Mouse (Mus musculus) limb, embryonic 15.5 days (tissue): Measurements from ENCODE around the gene Olfr923. TPM values are rescaled to one million over a fixed set of nuclear protein-coding genes. Genes with fewer than 3 reads are reported as not detected.
"Not testable (repeated sequence)": the region's sequence is repeated elsewhere in the genome, so short reads cannot be mapped to it uniquely, and the experiment has no call there.

ENCODE experiments used
- ATAC-seq: fragments of 200-750 bp; cut with Nextera tagmentation; 2 replicates; pipeline ENCODE4 v1.8.0; 2017; ENCODE audit warnings: low read depth, moderate TSS enrichment; ENCODE audit not compliant: insufficient number of reproducible peaks, low FRiP score, low TSS enrichment
- H3K27ac ChIP-seq: fragments of 300-500 bp; sonication (generic); 2 replicates; pipeline ENCODE4 v1.5.1; 2015; ENCODE audit warnings: moderate library complexity, mild to moderate bottlenecking, inconsistent platforms
- H3K27me3 ChIP-seq: fragments of 300-500 bp; sonication (generic); 2 replicates; pipeline ENCODE4 v1.6.1; 2015; ENCODE audit warnings: inconsistent platforms
- H3K36me3 ChIP-seq: fragments of 300-500 bp; sonication (generic); 2 replicates; pipeline ENCODE4 v1.6.1; 2015; ENCODE audit warnings: inconsistent platforms
- H3K4me1 ChIP-seq: fragments of 300-500 bp; sonication (generic); 2 replicates; pipeline ENCODE4 v1.6.1; 2015; ENCODE audit warnings: inconsistent platforms
- H3K4me2 ChIP-seq: fragments of 300-500 bp; sonication (generic); 2 replicates; pipeline ENCODE4 v1.6.1; 2015; ENCODE audit warnings: mild to moderate bottlenecking, inconsistent platforms
- H3K4me3 ChIP-seq: fragments of 300-500 bp; sonication (generic); 2 replicates; pipeline ENCODE4 v1.5.1; 2015; ENCODE audit warnings: mild to moderate bottlenecking, inconsistent platforms
- H3K9ac ChIP-seq: fragments of 300-500 bp; sonication (generic); 2 replicates; pipeline ENCODE4 v1.6.1; 2015; ENCODE audit warnings: inconsistent platforms
- H3K9me3 ChIP-seq: fragments of 300-500 bp; sonication (generic); 2 replicates; pipeline ENCODE4 v1.6.1; 2016; ENCODE audit warnings: inconsistent platforms
- WGBS: fragments of 180-500 bp; shearing (Covaris S2); methylation state at CpG from one replicate; pipeline ENCODE4 v1.1.7; 2015; 5-methylcytosine and 5-hydroxymethylcytosine counted together
- polyA plus RNA-seq: library from polyadenylated mRNA; unstranded; fragments of >200 nt; fragmentation: Nextera tagmentation; extraction: Ambion mirVana; gene quantifications from 2 replicates; pipeline ENCODE4 v1.2.1, GENCODE M21; 2015

Gene Olfr923
- not detected in 2 replicates for polyA plus RNA-seq

DNA sequence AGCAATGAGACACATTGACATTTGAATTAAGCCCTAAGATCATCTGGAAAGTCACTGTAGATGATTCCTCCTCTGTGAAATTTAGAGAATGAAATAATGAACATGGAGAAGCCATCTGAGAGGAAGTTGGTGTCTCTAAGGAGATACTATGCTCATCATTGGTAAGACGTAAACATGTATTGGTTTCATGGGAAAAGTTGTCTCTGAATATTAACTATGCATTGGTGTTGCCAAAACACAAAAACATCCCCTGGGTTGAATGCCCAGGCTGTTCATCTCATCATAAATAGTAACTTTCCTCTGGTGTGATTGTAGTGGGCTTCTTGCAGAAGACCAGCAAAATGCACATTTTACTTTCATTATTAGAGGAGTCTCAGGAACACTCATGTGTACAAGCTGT lies at the start of gene Olfr923:
Gene Olfr923 (plus strand): TSS at position 301 of the 400 bp plus-strand sequence.
- H3K4me2 ChIP-seq = no peak within 1 kb of the TSS
- H3K4me1 ChIP-seq = no peaks in the 10 kb centered on the region
- no peak within 1 kb of the TSS for H3K27ac ChIP-seq
- ATAC-seq = no peak
- H3K9ac ChIP-seq = no peak within 1 kb of the TSS
- 84% methylated on average over 1 of the region's 1 CpGs for whole genome bisulfite sequencing
- H3K27me3 ChIP-seq = no peaks in the 10 kb centered on the region
- H3K4me3 ChIP-seq = no peak within 1 kb of the TSS
- no peaks in the 10 kb centered on the region for H3K36me3 ChIP-seq
- H3K9me3 ChIP-seq = no peaks in the 10 kb centered on the region

DNA sequence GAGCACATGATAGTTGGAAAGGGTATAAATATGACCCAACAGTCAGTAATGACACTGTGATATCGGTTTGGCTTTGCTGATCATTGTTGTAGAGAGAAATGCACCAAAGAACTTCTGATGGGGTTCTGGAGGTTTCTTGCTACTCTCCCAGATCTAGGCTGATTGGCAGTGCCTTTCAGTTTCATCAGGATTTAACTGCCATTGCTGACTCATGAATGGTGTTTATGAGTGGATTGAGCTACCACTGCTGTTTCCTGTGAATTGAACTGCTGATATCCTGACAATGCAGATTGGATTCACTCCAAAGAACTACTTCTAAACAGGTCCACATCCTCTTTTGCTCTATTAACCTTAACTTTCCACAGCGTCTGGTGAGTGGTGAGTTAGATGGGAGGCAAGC lies 33.7 kb upstream of the Olfr923 start:
- no peak overlapping the region for H3K9ac ChIP-seq
- H3K4me1 ChIP-seq = no peaks in the 10 kb centered on the region
- 79% methylated on average over 2 of the region's 2 CpGs for WGBS
- no peak overlapping the region for H3K27ac ChIP-seq
- H3K36me3 ChIP-seq = no peaks in the 10 kb centered on the region
- H3K4me2 ChIP-seq = no peak overlapping the region
- no peak for ATAC-seq
- no peaks in the 10 kb centered on the region for H3K9me3 ChIP-seq
- H3K27me3 ChIP-seq = no peaks in the 10 kb centered on the region
- no peak overlapping the region for H3K4me3 ChIP-seq

DNA sequence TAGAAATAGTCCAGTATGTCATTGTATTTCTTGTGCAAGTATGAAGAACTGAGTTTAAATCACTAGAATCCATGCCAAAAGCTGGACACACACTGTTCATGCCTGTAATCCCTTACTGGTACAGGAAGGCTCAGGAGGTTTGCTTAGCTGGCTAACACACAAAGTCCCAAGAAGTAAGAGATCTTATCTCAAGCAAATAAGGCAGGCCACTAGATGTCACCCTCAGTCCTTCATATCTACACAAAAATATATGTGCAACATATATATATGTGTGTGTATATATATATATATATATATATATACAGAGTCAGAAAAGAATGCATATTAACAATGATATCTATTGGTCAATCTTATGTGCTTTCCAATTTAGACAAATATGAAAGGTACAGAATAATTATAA lies 20.6 kb upstream of the Olfr923 start:
- Histone ChIP-seq H3K4me2 (no peak overlapping the region), H3K9me3 (no peaks in the 10 kb centered on the region), H3K27ac (no peak overlapping the region), H3K9ac (no peak overlapping the region), H3K4me1 (no peaks in the 10 kb centered on the region), H3K36me3 (no peaks in the 10 kb centered on the region), H3K27me3 (no peaks in the 10 kb centered on the region), H3K4me3 (no peak overlapping the region)
- ATAC-seq = no peak

DNA sequence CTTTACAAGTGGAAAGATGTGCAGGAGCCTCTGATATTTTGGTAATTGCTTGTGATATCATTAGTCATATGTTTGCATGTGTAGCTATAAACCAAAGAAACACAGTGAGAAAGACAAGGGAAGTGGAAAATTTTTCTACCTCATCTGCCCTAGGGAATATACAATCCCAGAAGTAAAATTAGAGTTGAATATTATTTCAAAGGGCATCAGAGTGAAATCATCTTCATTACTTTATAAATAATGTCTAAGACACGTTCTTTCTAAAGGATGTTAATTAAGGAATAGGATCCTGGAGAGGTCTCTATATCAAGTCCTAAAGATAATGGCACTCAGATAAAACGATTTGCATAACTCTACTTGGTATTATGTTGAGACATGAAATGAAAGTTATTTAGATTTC lies 12.0 kb upstream of the Olfr923 start, which contains the start of gene Olfr922:
Gene Olfr922 (plus strand): TSS at position 301 of the 400 bp plus-strand sequence.
- Histone ChIP-seq H3K27ac (no peak within 1 kb of the TSS), H3K4me1 (no peaks in the 10 kb centered on the region), H3K9ac (no peak within 1 kb of the TSS), H3K4me2 (no peak within 1 kb of the TSS), H3K9me3 (no peaks in the 10 kb centered on the region), H3K27me3 (no peaks in the 10 kb centered on the region), H3K4me3 (no peak within 1 kb of the TSS), H3K36me3 (no peaks in the 10 kb centered on the region)
- WGBS = 58% methylated on average over 2 of the region's 2 CpGs
- no peak for ATAC-seq

DNA sequence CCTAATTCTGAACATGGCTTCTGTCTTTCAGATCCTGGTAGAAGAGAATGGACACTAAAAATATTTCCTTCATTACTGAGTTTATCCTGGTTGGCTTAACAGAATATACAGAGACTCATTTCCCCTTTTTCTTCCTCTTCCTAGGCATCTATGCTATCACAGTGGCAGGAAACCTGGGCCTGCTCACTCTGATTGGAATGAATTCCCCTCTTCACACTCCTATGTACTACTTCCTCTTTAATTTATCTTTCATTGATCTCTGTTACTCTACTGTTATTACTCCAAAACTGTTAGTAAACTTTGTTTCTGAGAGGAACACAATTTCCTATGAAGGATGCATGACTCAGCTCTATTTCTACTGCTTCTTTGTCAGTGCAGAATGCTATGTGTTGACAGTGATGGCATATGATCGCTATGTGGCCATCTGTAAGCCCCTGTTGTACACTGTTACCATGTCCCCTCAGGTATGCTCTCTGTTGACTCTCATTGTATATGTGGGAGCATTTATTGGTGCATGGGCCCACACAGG lies 10.8 kb upstream of the Olfr923 start:
- H3K27me3 ChIP-seq = no peaks in the 10 kb centered on the region
- H3K4me2 ChIP-seq = no peak overlapping the region
- H3K4me3 ChIP-seq = no peak overlapping the region
- no peaks in the 10 kb centered on the region for H3K36me3 ChIP-seq
- H3K27ac ChIP-seq = no peak overlapping the region
- no peak for ATAC-seq
- WGBS = 86% methylated on average over 1 of the region's 1 CpGs
- no peaks in the 10 kb centered on the region for H3K4me1 ChIP-seq
- H3K9ac ChIP-seq = no peak overlapping the region
- no peaks in the 10 kb centered on the region for H3K9me3 ChIP-seq

DNA sequence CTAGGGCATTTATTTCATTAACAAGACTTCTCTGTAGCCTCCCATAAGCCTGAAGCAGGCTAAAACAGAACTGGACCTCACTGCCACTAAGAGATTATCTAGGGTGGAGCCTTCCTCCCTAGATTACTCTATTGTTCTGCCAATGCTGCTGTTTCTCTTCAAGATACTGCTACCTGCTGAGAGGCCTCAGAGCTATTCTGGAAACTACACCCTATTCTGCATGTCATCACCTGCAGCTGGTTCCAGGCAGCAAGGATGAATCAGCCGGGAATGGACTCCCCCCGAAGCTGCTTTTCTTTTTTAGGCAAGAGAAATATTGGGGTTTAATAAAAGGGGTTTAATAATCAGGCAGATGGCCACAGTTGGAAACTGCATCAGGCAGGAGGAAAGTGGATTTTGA lies 6.7 kb downstream of the Olfr923 start:
- WGBS = 72% methylated on average over 2 of the region's 2 CpGs
- Histone ChIP-seq H3K4me1 (no peaks in the 10 kb centered on the region), H3K36me3 (no peaks in the 10 kb centered on the region), H3K4me3 (no peak overlapping the region), H3K9ac (no peak overlapping the region), H3K9me3 (no peaks in the 10 kb centered on the region), H3K27ac (no peak overlapping the region), H3K4me2 (no peak overlapping the region), H3K27me3 (no peaks in the 10 kb centered on the region)
- ATAC-seq = no peak

DNA sequence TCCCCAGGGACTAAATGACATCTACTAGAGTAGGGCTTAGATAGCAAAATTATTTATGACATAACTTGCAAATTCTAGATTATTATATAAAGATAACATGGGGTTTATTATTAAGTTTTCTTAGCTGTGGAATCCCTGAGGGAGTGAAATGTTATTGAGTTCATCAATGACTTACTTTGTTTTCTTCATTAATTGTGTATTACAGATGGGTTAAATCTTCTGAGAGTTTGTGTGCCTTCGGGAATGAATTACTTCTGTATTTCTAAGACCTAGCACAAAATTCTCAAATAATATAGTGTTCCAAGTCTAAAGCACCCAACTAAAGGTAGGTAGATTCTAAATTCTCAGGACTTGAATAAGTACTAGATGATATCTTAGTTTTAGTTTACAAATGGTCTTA lies 17.8 kb downstream of the Olfr923 start, which contains the start of gene Olfr924:
Gene Olfr924 (plus strand): TSS at position 301 of the 400 bp plus-strand sequence.
- Histone ChIP-seq H3K9ac (no peak within 1 kb of the TSS), H3K27ac (no peak within 1 kb of the TSS), H3K4me2 (no peak within 1 kb of the TSS), H3K36me3 (no peaks in the 10 kb centered on the region), H3K4me3 (no peak within 1 kb of the TSS), H3K27me3 (no peaks in the 10 kb centered on the region), H3K4me1 (no peaks in the 10 kb centered on the region), H3K9me3 (no peaks in the 10 kb centered on the region)
- no peak for ATAC-seq
- WGBS = 81% methylated on average over 1 of the region's 1 CpGs

DNA sequence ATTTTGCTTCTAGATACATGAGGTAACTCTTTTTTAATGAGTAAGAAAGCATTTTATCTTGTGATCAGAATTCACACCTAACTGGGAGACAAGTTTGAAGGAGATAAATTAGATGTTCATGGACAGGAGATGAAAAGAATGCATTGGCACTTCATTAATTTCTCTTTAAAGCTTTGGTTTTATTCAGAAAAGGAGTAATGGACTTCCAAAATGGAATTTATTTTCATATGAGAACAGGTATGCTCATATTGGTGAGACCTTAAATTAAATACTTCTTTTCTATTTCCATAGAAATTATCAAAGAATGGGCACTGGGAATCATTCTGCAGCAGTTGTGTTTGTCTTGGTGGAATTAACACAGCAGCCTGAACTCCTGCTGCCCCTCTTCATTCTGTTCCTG lies 28.4 kb downstream of the Olfr923 start, which contains the start of gene Olfr26:
Gene Olfr26 (plus strand): TSS at position 301 of the 400 bp plus-strand sequence.
- Histone ChIP-seq H3K4me2 (no peak within 1 kb of the TSS), H3K27me3 (no peaks in the 10 kb centered on the region), H3K9me3 (no peaks in the 10 kb centered on the region), H3K27ac (no peak within 1 kb of the TSS), H3K4me3 (no peak within 1 kb of the TSS), H3K9ac (no peak within 1 kb of the TSS), H3K36me3 (no peaks in the 10 kb centered on the region), H3K4me1 (no peaks in the 10 kb centered on the region)
- no peak for ATAC-seq

DNA sequence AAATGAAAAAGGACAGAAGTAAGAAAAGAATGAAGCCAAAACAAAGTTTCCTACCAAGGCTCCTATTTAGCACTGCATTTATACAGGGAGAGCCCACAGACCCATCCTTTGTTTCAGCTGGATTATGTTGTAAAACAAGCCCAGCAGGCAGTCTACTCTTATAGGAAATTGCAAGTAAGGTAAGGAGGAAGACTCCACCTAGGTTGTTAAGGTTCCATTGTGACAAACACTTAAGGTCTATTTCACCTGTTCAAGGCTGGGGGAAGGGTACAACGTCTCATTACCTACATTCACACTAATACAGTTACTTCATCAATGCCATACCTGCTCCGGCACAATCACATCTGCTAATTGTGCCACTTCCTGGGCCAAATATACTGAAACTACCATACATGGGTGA lies 48.5 kb downstream of the Olfr923 start:
- H3K4me3 ChIP-seq, H3K27me3 ChIP-seq, H3K9ac ChIP-seq, ATAC-seq, H3K27ac ChIP-seq, H3K36me3 ChIP-seq, H3K9me3 ChIP-seq, H3K4me2 ChIP-seq, H3K4me1 ChIP-seq: not testable (repeated sequence)
- WGBS = 65% methylated on average over 2 of the region's 2 CpGs

DNA sequence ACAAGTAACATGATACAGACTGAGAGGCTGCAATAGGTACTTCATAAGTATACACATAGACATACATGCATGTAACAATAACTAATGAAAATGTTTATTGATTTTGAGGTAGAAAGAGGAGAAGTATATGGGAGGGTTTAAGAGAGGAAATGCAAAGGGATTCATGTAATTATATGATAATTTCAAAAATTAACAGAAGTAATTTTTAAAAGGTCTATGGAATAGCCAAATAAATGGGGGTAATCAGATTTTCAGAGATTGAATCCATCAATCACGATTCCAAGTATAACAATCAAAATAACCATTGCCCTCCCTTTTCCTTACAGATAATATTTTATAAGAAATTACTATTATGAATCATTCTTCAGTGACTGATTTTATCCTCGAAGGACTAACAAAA lies 50.5 kb downstream of the Olfr923 start, which contains the start of gene Olfr926:
Gene Olfr926 (plus strand): TSS at position 301 of the 400 bp plus-strand sequence.
- WGBS = 75% methylated on average over 2 of the region's 2 CpGs
- Histone ChIP-seq H3K4me3 (no peak within 1 kb of the TSS), H3K27me3 (no peaks in the 10 kb centered on the region), H3K27ac (no peak within 1 kb of the TSS), H3K9me3 (no peaks in the 10 kb centered on the region), H3K4me1 (no peaks in the 10 kb centered on the region), H3K36me3 (no peaks in the 10 kb centered on the region), H3K4me2 (no peak within 1 kb of the TSS), H3K9ac (no peak within 1 kb of the TSS)
- ATAC-seq = no peak

Other genes with a start within 250 kb of the Olfr923 start
- not detected in 2 replicates for gene Olfr912, start 246.4 kb upstream of the Olfr923 start, polyA plus RNA-seq
- gene Olfr913, start 233.8 kb upstream of the Olfr923 start, polyA plus RNA-seq = not detected in 2 replicates
- gene Olfr914, start 221.4 kb upstream of the Olfr923 start, polyA plus RNA-seq = not detected in 2 replicates
- gene Olfr916, start 166.7 kb upstream of the Olfr923 start, polyA plus RNA-seq = not detected in 2 replicates
- not detected in 2 replicates for gene Olfr917, start 160.7 kb upstream of the Olfr923 start, polyA plus RNA-seq
- not detected in 2 replicates for gene Olfr918, start 151.9 kb upstream of the Olfr923 start, polyA plus RNA-seq
- not detected in 2 replicates for gene Olfr919, start 122.9 kb upstream of the Olfr923 start, polyA plus RNA-seq
- 29.6 and 31.1 TPM in 2 replicates for gene Vwa5a, start 108.3 kb upstream of the Olfr923 start, polyA plus RNA-seq
- gene Olfr920, start 74.2 kb upstream of the Olfr923 start, polyA plus RNA-seq = 0.05 TPM in 2 replicates
- gene Olfr921, start 53.5 kb upstream of the Olfr923 start, polyA plus RNA-seq = not detected in 2 replicates
- gene Olfr922, start 11.9 kb upstream of the Olfr923 start, polyA plus RNA-seq = not detected in 2 replicates
- gene Olfr924, start 17.9 kb downstream of the Olfr923 start, polyA plus RNA-seq = not detected in 2 replicates
- gene Olfr26, start 28.5 kb downstream of the Olfr923 start, polyA plus RNA-seq = not detected in 2 replicates
- gene Olfr926, start 50.6 kb downstream of the Olfr923 start, polyA plus RNA-seq = not detected in 2 replicates
- gene Olfr930, start 103.3 kb downstream of the Olfr923 start, polyA plus RNA-seq = not detected in 2 replicates
- not detected in 2 replicates for gene Olfr933, start 145.8 kb downstream of the Olfr923 start, polyA plus RNA-seq
- gene Olfr934, start 161.8 kb downstream of the Olfr923 start, polyA plus RNA-seq = not detected in 2 replicates
- gene Olfr935, start 173.1 kb downstream of the Olfr923 start, polyA plus RNA-seq = not detected in 2 replicates
- not detected in 2 replicates for gene Olfr146, start 196.8 kb downstream of the Olfr923 start, polyA plus RNA-seq
- not detected in 2 replicates for gene Olfr937, start 238.4 kb downstream of the Olfr923 start, polyA plus RNA-seq